ENCODE assay signal across 13 mouse cellular contexts in genomic region chr10:128185277-128185940, GRCm38 (mm10). TPM values are rescaled to one million over a fixed set of nuclear protein-coding genes. Genes with fewer than 3 reads are reported as not detected.
DNase-seq lines count a peak whose midpoint lies in the region; ATAC-seq lines count a peak whose summit lies in the region.
"Had no signal": no experiment of that assay in that cellular context is flagged by ENCODE, and none has a peak within 500 bp of the region (broad histone marks: within the 10 kb centered on the region; RNA-seq: fewer than 3 reads in every experiment).

No protein-coding gene starts in this region.

- H3K9me3 ChIP-seq in lung, embryonic 16.5 days (ENCODE audit: control insufficient read depth, low read length): no peaks in the 10 kb centered on the region
- H3K9me3 ChIP-seq: heart, embryonic 15.5 days; midbrain, embryonic 12.5 days had no signal

- no peak overlapping the region for H3K9ac ChIP-seq in lung, embryonic 16.5 days (ENCODE audit: low read length)
- H3K9ac ChIP-seq: heart, embryonic 15.5 days; midbrain, embryonic 12.5 days had no signal

- ATAC-seq in lung, embryonic 16.5 days (ENCODE audit: low read depth): peak; percentile 42; the same call in 1 of the 2 replicates

- H3K27ac ChIP-seq in lung, embryonic 16.5 days (ENCODE audit: low read length): no peak overlapping the region
- H3K27ac ChIP-seq: heart, embryonic 15.5 days; midbrain, embryonic 12.5 days had no signal

- H3K4me1 ChIP-seq in lung, embryonic 16.5 days (replicated peaks; ENCODE audit: control insufficient read depth, insufficient read depth, low read length): no peaks in the 10 kb centered on the region
- H3K4me1 ChIP-seq: midbrain, embryonic 12.5 days had no signal

- no peak overlapping the region for H3K4me2 ChIP-seq in lung, embryonic 16.5 days (ENCODE audit: low read depth, low read length)
- H3K4me2 ChIP-seq: heart, embryonic 15.5 days; midbrain, embryonic 12.5 days had no signal

- H3K4me3 ChIP-seq in lung, embryonic 16.5 days (ENCODE audit: low read length): no peak overlapping the region
- H3K4me3 ChIP-seq: erythroblast, embryonic 14.5 days; heart, embryonic 15.5 days; midbrain, embryonic 12.5 days had no signal

- no peaks in the 10 kb centered on the region for H3K27me3 ChIP-seq in lung, embryonic 16.5 days (ENCODE audit: control insufficient read depth, insufficient read depth, low read depth, low read length)
- H3K27me3 ChIP-seq: heart, embryonic 15.5 days had no signal

- no peaks in the 10 kb centered on the region for H3K36me3 ChIP-seq in lung, embryonic 16.5 days (ENCODE audit: control insufficient read depth, insufficient read depth, low read length)
- H3K36me3 ChIP-seq: heart, embryonic 15.5 days; midbrain, embryonic 12.5 days had no signal

- peak; percentile 55 for DNase-seq in gastrocnemius, adult 18-20 months (ENCODE audit: low spot score)
- no peak for DNase-seq in gastrocnemius, adult 8-10 months (ENCODE audit: low spot score in 2 of 2)
- DNase-seq in lung, adult 18-20 months: no peak
- peak; percentile 42 for DNase-seq in induced T-regulatory cell, adult 2 months (ENCODE audit: low read depth)
- DNase-seq in skeletal muscle tissue, adult 2 months (ENCODE audit: low read depth, low spot score): peak; percentile 67
- no peak for DNase-seq in cerebellum, adult 18-20 months
- DNase-seq in adrenal gland, postnatal 4 days (ENCODE audit: low spot score in 2 of 2): no peak

- WGBS in lung, embryonic 16.5 days: 59% methylated on average over 6 of the region's 6 CpGs

RNA-seq across cellular contexts. Expression of gene Rbms2, which starts 5.3 kb away (rescaled TPM):
- total RNA-seq in gastrocnemius, adult 18-20 months (2021): 10 to 100 TPM; 61.7 to 69.1 TPM
- total RNA-seq in gastrocnemius, adult 8-10 months (2022): 10 to 100 TPM; 53.5 to 63.6 (median 60.7) TPM
- 37.4 and 40.7 TPM in 2 replicates for polyA plus RNA-seq in lung, embryonic 16.5 days (2015; fragmentation: Nextera tagmentation; extraction: Ambion mirVana)
- 100 to 1,000 TPM in 1 of 2 experiments, 10 to 100 TPM in 1; 90.2 to 104 TPM for total RNA-seq in adrenal gland, postnatal 4 days (2021)

RNA-seq across cellular contexts. Expression of gene Gls2, which starts 8.8 kb away (rescaled TPM):
- total RNA-seq in gastrocnemius, adult 18-20 months (2021): under 1 TPM; 0.43 TPM
- total RNA-seq in gastrocnemius, adult 8-10 months (2022): under 1 TPM; 0.36 to 0.97 (median 0.58) TPM
- 1.6 and 1.7 TPM in 2 replicates for polyA plus RNA-seq in lung, embryonic 16.5 days (2015; fragmentation: Nextera tagmentation; extraction: Ambion mirVana)
- 1 to 10 TPM; 4.8 to 8.2 TPM for total RNA-seq in adrenal gland, postnatal 4 days (2021)
- total RNA-seq: neutrophil, adult 5-6 weeks had no signal
- polyA plus RNA-seq: erythroblast, embryonic 14.5 days had no signal

RNA-seq across cellular contexts. Expression of gene Spryd4, which starts 26.2 kb away (rescaled TPM):
- total RNA-seq in gastrocnemius, adult 18-20 months (2021): 10 to 100 TPM; 33.0 to 34.6 TPM
- 10 to 100 TPM; 30.5 to 33.5 (median 32.4) TPM for total RNA-seq in gastrocnemius, adult 8-10 months (2022)
- polyA plus RNA-seq in lung, embryonic 16.5 days (2015; fragmentation: Nextera tagmentation; extraction: Ambion mirVana): 24.1 and 24.5 TPM in 2 replicates
- 10 to 100 TPM; 23.2 to 25.9 TPM for total RNA-seq in adrenal gland, postnatal 4 days (2021)

RNA-seq across cellular contexts. Expression of gene Mip, which starts 40.2 kb away (rescaled TPM):
- not detected for total RNA-seq in gastrocnemius, adult 18-20 months (2021)
- not detected for total RNA-seq in gastrocnemius, adult 8-10 months (2022)
- polyA plus RNA-seq in lung, embryonic 16.5 days (2015; fragmentation: Nextera tagmentation; extraction: Ambion mirVana): not detected in 2 replicates
- not detected for total RNA-seq in adrenal gland, postnatal 4 days (2021)
- total RNA-seq: layer of hippocampus, postnatal 36 days; neutrophil, adult 5-6 weeks had no signal
- polyA plus RNA-seq: erythroblast, embryonic 14.5 days; heart, embryonic 15.5 days had no signal

RNA-seq across cellular contexts. Expression of gene Timeless, which starts 46.5 kb away (rescaled TPM):
- total RNA-seq in gastrocnemius, adult 18-20 months (2021): 1 to 10 TPM; 2.1 to 3.2 TPM
- total RNA-seq in gastrocnemius, adult 8-10 months (2022): 1 to 10 TPM; 1.4 to 1.9 (median 1.7) TPM
- polyA plus RNA-seq in lung, embryonic 16.5 days (2015; fragmentation: Nextera tagmentation; extraction: Ambion mirVana): 52.1 and 58.4 TPM in 2 replicates
- 10 to 100 TPM; 28.4 to 34.0 TPM for total RNA-seq in adrenal gland, postnatal 4 days (2021)

Comparison
In these comparisons a context has a peak if more than half of its experiments do, and no peak if none do; other contexts are left out.
1. DNase-seq: peak in gastrocnemius, adult 18-20 months (single experiment), induced T-regulatory cell, adult 2 months (single experiment) and skeletal muscle tissue, adult 2 months (single experiment); none in gastrocnemius, adult 8-10 months (0 of 2), lung, adult 18-20 months (0 of 2), cerebellum, adult 18-20 months (0 of 2) and adrenal gland, postnatal 4 days (0 of 2).